Mouse (Mus musculus) erythroblast, embryonic 14.5 days (primary cell): ENCODE results near the gene Vax1. TPM values are rescaled to one million over a fixed set of nuclear protein-coding genes. Genes with fewer than 3 reads are reported as not detected.

Source experiments
- H3K27me3 ChIP-seq: 2 replicates; pipeline ENCODE4 v1.6.1; 2012; ENCODE audit warnings: inconsistent platforms; ENCODE audit not compliant: control insufficient read depth
- H3K36me3 ChIP-seq: 2 replicates; pipeline ENCODE4 v1.6.1; 2012; ENCODE audit warnings: mild to moderate bottlenecking, inconsistent platforms; ENCODE audit not compliant: control insufficient read depth
- H3K4me1 ChIP-seq: 2 replicates; pipeline ENCODE4 v1.6.1; 2012; ENCODE audit warnings: inconsistent platforms; ENCODE audit not compliant: control insufficient read depth
- H3K4me3 ChIP-seq: replicated peaks from 2 replicates; pipeline ENCODE3; 2012; ENCODE audit warnings: moderate library complexity, mild to moderate bottlenecking, inconsistent platforms
- H3K9me3 ChIP-seq: 2 replicates; pipeline ENCODE4 v1.6.1; 2012; ENCODE audit warnings: low read length, inconsistent platforms, mixed read lengths; ENCODE audit not compliant: control insufficient read depth
- GATA1 ChIP-seq: IDR thresholded peaks from 2 replicates; pipeline ENCODE4 v1.6.1; 2012; ENCODE audit warnings: low read length, inconsistent platforms, mixed read lengths
- TAL1 ChIP-seq: IDR thresholded peaks from 3 replicates; pipeline ENCODE4 v1.6.1; 2012; ENCODE audit warnings: low read length, inconsistent platforms, mixed read lengths
- polyA plus RNA-seq: library from polyadenylated mRNA; stranded (reverse); fragments of >175 nt; gene quantifications from 2 replicates; pipeline ENCODE4 v1.2.3, GENCODE M21; 2012

Gene Vax1
- polyA plus RNA-seq, 1 experiment, result not detected

DNA sequence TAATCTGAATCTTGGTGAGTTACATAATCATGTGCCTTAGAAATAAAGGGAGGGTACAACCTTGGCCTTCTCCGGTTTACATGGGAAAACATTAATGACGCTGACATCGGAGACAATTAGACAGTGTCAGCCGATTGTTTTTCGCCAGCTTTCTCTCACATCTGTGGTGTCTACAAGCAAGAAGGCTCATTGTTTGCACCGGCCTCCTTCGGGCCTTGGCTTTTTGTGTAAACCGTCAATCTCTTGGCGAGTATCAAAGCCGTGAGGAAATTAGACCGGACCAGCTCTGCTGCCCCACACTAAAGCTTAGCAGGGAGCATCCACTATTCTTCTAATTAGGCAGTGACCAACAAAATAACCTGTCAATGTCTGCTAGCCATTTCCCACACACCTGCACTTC lies 36.7 kb downstream of the Vax1 start:
- TF ChIP-seq GATA1, result no peak
- no peak for TF ChIP-seq TAL1
- H3K4me3 ChIP-seq, result no peak overlapping the region
- H3K4me1 ChIP-seq, result no peaks in the 10 kb centered on the region

DNA sequence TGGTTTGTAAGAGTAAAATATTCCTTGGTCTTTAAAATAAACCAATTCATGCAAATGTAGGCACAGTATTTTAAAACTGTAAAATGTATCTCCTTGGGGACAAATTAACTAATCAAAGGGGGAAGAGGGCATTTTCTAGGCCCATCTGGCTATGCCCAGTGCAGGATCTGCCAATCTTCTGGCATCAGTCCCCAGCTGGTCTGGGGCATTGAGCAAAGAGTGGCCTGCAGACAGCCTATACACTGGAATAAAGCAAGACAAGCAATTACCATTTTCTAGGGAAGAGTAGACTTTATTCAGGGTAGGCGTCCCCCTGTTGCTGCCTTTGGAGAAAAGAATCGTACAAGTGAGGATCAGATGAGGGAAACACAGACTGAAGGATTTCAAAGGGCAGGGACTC lies 40.2 kb downstream of the Vax1 start:
- TF ChIP-seq TAL1, result no peak
- no peak for TF ChIP-seq GATA1
- H3K36me3 ChIP-seq, result no peaks in the 10 kb centered on the region
- H3K9me3 ChIP-seq, result no peaks in the 10 kb centered on the region
- H3K4me1 ChIP-seq, result no peaks in the 10 kb centered on the region
- H3K4me3 ChIP-seq, result no peak overlapping the region
- no peaks in the 10 kb centered on the region for H3K27me3 ChIP-seq

More for the DNA sequence above, 36.7 kb downstream of the Vax1 start:
- Histone ChIP-seq H3K9me3 (no peaks in the 10 kb centered on the region), H3K36me3 (no peaks in the 10 kb centered on the region), H3K27me3 (no peaks in the 10 kb centered on the region)

DNA sequence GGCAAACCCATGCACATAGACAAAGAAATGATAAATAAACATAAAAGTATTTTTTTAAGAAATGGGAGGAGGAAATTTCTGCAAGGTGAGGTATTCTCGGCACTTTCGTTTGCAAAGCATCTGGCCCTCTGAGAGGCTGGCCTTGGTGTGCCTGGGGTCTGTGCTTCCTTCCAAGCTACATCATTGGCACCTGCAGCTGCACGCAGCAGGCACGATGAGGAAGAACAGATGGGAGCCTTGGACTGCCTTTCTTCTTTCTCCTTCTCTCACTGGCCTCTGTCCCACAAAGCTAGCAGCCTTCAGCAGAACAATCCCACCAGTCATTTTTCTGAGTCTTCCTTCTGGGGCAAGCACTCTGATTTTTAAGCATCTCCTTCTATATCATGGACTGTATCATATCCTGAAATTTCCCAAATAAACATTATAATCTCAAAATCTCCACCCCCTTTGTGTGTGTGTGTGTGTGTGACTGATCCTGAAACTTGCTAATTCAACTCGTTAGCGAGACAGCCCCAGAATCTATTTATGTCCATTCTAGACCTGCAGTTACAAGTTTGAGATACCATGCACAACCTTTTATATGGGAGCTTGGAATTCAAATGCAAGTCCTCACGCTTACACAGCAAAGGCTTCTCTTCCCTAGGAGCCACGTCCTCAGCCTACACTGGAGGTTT lies 41.2 kb downstream of the Vax1 start:
- Histone ChIP-seq H3K36me3 (no peaks in the 10 kb centered on the region), H3K4me3 (no peak overlapping the region), H3K27me3 (no peaks in the 10 kb centered on the region), H3K9me3 (no peaks in the 10 kb centered on the region), H3K4me1 (no peaks in the 10 kb centered on the region)
- no peak for TF ChIP-seq GATA1
- TF ChIP-seq TAL1, result no peak

DNA sequence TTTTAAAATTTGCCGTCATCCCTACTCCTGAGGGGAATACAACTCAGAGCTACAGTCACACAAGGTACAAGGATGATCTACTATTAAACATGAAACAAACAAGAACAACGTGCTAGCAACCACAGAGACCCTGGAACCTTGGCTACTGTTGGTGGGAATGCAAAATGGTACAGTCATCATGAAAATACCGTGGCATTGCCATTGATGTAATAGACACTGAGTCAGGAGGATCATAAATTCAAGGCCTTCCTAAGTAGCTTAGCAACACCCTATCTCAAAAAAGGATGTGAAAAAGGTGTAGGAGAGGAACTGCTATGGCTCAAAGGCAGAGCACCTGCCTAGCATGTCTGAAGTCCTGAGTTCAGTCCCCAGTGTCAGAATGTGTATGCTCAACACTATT lies 42.4 kb downstream of the Vax1 start:
- Histone ChIP-seq H3K36me3 (no peaks in the 10 kb centered on the region), H3K9me3 (no peaks in the 10 kb centered on the region), H3K27me3 (no peaks in the 10 kb centered on the region), H3K4me3 (no peak overlapping the region), H3K4me1 (no peaks in the 10 kb centered on the region)
- TF ChIP-seq GATA1, result no peak
- TF ChIP-seq TAL1, result no peak

Other genes starting within 250 kb of the Vax1 start
- gene Eno4, start 226.6 kb downstream of the Vax1 start, polyA plus RNA-seq, result not detected in 2 replicates
- 0.01 TPM in 1 of 2 replicates, not detected in the other for gene Hspa12a, start 226.4 kb downstream of the Vax1 start, polyA plus RNA-seq
- not detected in 2 replicates for gene Shtn1, start 94.0 kb downstream of the Vax1 start, polyA plus RNA-seq
- not detected in 2 replicates for gene Kcnk18, start 49.2 kb upstream of the Vax1 start, polyA plus RNA-seq
- gene Slc18a2, start 90.8 kb upstream of the Vax1 start, polyA plus RNA-seq, result not detected in 2 replicates
- 3.5 and 7.4 TPM in 2 replicates for gene Rps12-ps3, start 152.2 kb upstream of the Vax1 start, polyA plus RNA-seq
- 0.28 and 0.36 TPM in 2 replicates for gene Pdzd8, start 175.7 kb upstream of the Vax1 start, polyA plus RNA-seq